Mouse (Mus musculus): ENCODE measurements around the gene Slc16a13. TPM values are rescaled to one million over a fixed set of nuclear protein-coding genes. Genes with fewer than 3 reads are reported as not detected.

The Slc16a13 gene
- polyA plus RNA-seq, 1 experiment = 4.8 TPM

GRCm38 (mm10) chr11:70220323-70220722 lies 541 bp downstream of the Slc16a13 start:
- Histone ChIP-seq H3K4me2 (ENCODE audit: low read depth) (peak overlapping the region; percentile 100), H3ac (ENCODE audit: control insufficient read depth, insufficient read length) (peak overlapping the region; percentile 0), H3K4me3 (peak overlapping the region; percentile 59), H3K79me2 (ENCODE audit: control insufficient read depth, insufficient read depth) (no peaks in the 10 kb centered on the region), H3K27me3 (ENCODE audit: control insufficient read depth, insufficient read depth, insufficient read length) (no peaks in the 10 kb centered on the region), H3K36me3 (ENCODE audit: control insufficient read depth, insufficient read depth) (no peaks in the 10 kb centered on the region)
- TF ChIP-seq POLR2AphosphoS2 (IDR thresholded peaks at IDR 0.05; ENCODE audit: insufficient read length, low read depth) (no peak), REST (IDR thresholded peaks at IDR 0.05; ENCODE audit: insufficient read depth, insufficient read length) (no peak), USF1 (IDR thresholded peaks at IDR 0.05; ENCODE audit: low read depth) (no peak), POLR2A (IDR thresholded peaks at IDR 0.05; ENCODE audit: insufficient read length, low read depth) (no peak), MAX (IDR thresholded peaks at IDR 0.05; ENCODE audit: low read depth) (no peak), MYOG (IDR thresholded peaks at IDR 0.05; ENCODE audit: control insufficient read depth in 1 of 3, insufficient read depth in 1 of 3, insufficient read length in 2 of 3, low read depth in 2 of 3) (no peak), SRF (IDR thresholded peaks at IDR 0.05; ENCODE audit: control insufficient read depth, insufficient read length, low read depth) (no peak), MYOD1 (IDR thresholded peaks at IDR 0.05; ENCODE audit: control insufficient read depth in 1 of 3, insufficient read length in 2 of 3, low read depth in 2 of 3) (no peak), CEBPB (IDR thresholded peaks at IDR 0.05; ENCODE audit: insufficient read depth, poor library complexity, severe bottlenecking) (no peak), TCF12 (IDR thresholded peaks at IDR 0.05; ENCODE audit: insufficient read depth, poor library complexity, severe bottlenecking) (no peak), TCF3 (IDR thresholded peaks at IDR 0.05; ENCODE audit: insufficient read length, low read depth) (no peak), E2F4 (IDR thresholded peaks at IDR 0.05; ENCODE audit: insufficient read depth) (no peak)

- H3K4me2 ChIP-seq (ENCODE audit: low read depth) = peak overlapping the region; percentile 100
- TF ChIP-seq POLR2A (IDR thresholded peaks at IDR 0.05; ENCODE audit: insufficient read length, low read depth) (no peak), CEBPB (IDR thresholded peaks at IDR 0.05; ENCODE audit: insufficient read depth, poor library complexity, severe bottlenecking) (no peak), REST (IDR thresholded peaks at IDR 0.05; ENCODE audit: insufficient read depth, insufficient read length) (no peak), MYOD1 (IDR thresholded peaks at IDR 0.05; ENCODE audit: control insufficient read depth in 1 of 3, insufficient read length in 2 of 3, low read depth in 2 of 3) (no peak), MAX (IDR thresholded peaks at IDR 0.05; ENCODE audit: low read depth) (no peak), TCF12 (IDR thresholded peaks at IDR 0.05; ENCODE audit: insufficient read depth, poor library complexity, severe bottlenecking) (no peak), E2F4 (IDR thresholded peaks at IDR 0.05; ENCODE audit: insufficient read depth) (no peak), POLR2AphosphoS2 (IDR thresholded peaks at IDR 0.05; ENCODE audit: insufficient read length, low read depth) (no peak), TCF3 (IDR thresholded peaks at IDR 0.05; ENCODE audit: insufficient read length, low read depth) (no peak)
- H3K4me3 ChIP-seq = peak overlapping the region; percentile 59
- no peaks in the 10 kb centered on the region for H3K27me3 ChIP-seq (ENCODE audit: control insufficient read depth, insufficient read depth, insufficient read length)
- H3K36me3 ChIP-seq (ENCODE audit: control insufficient read depth, insufficient read depth) = no peaks in the 10 kb centered on the region
- H3K79me2 ChIP-seq (ENCODE audit: control insufficient read depth, insufficient read depth) = no peaks in the 10 kb centered on the region
- H3ac ChIP-seq (ENCODE audit: control insufficient read depth, insufficient read length) = peak overlapping the region; percentile 0
Observed at GRCm38 (mm10) chr11:70219873-70220272, 991 bp downstream of the Slc16a13 start.

GRCm38 (mm10) chr11:70218741-70219470 lies 2.0 kb downstream of the Slc16a13 start:
- Histone ChIP-seq H3K27me3 (ENCODE audit: control insufficient read depth, insufficient read depth, insufficient read length) (no peaks in the 10 kb centered on the region), H3K4me3 (peak overlapping the region; percentile 59)
- no peak for TF ChIP-seq MYOG (IDR thresholded peaks at IDR 0.05; ENCODE audit: control insufficient read depth in 1 of 3, insufficient read depth in 1 of 3, insufficient read length in 2 of 3, low read depth in 2 of 3)
- TF ChIP-seq CEBPB (IDR thresholded peaks at IDR 0.05; ENCODE audit: insufficient read depth, poor library complexity, severe bottlenecking) = no peak
- no peak for TF ChIP-seq POLR2A (IDR thresholded peaks at IDR 0.05; ENCODE audit: insufficient read length, low read depth)
- TF ChIP-seq REST (IDR thresholded peaks at IDR 0.05; ENCODE audit: insufficient read depth, insufficient read length) = no peak
- no peak for TF ChIP-seq USF1 (IDR thresholded peaks at IDR 0.05; ENCODE audit: low read depth)
- no peak for TF ChIP-seq TCF12 (IDR thresholded peaks at IDR 0.05; ENCODE audit: insufficient read depth, poor library complexity, severe bottlenecking)

GRCm38 (mm10) chr11:70218039-70218438 lies 2.8 kb downstream of the Slc16a13 start:
- H3K27me3 ChIP-seq (ENCODE audit: control insufficient read depth, insufficient read depth, insufficient read length) = no peaks in the 10 kb centered on the region
- H3ac ChIP-seq (ENCODE audit: control insufficient read depth, insufficient read length) = no peak overlapping the region
- no peak overlapping the region for H3K4me3 ChIP-seq
- TF ChIP-seq MYOD1 (IDR thresholded peaks at IDR 0.05; ENCODE audit: control insufficient read depth in 1 of 3, insufficient read length in 2 of 3, low read depth in 2 of 3) (no peak), CEBPB (IDR thresholded peaks at IDR 0.05; ENCODE audit: insufficient read depth, poor library complexity, severe bottlenecking) (no peak), SRF (IDR thresholded peaks at IDR 0.05; ENCODE audit: control insufficient read depth, insufficient read length, low read depth) (no peak), MYOG (IDR thresholded peaks at IDR 0.05; ENCODE audit: control insufficient read depth in 1 of 3, insufficient read depth in 1 of 3, insufficient read length in 2 of 3, low read depth in 2 of 3) (no peak), E2F4 (IDR thresholded peaks at IDR 0.05; ENCODE audit: insufficient read depth) (no peak), POLR2AphosphoS2 (IDR thresholded peaks at IDR 0.05; ENCODE audit: insufficient read length, low read depth) (no peak), MAX (IDR thresholded peaks at IDR 0.05; ENCODE audit: low read depth) (no peak)
- no peaks in the 10 kb centered on the region for H3K36me3 ChIP-seq (ENCODE audit: control insufficient read depth, insufficient read depth)
- no peak overlapping the region for H3K4me2 ChIP-seq (ENCODE audit: low read depth)
- H3K79me2 ChIP-seq (ENCODE audit: control insufficient read depth, insufficient read depth) = no peaks in the 10 kb centered on the region

More at GRCm38 (mm10) chr11:70218741-70219470, 2.0 kb downstream of the Slc16a13 start:
- no peak overlapping the region for H3ac ChIP-seq (ENCODE audit: control insufficient read depth, insufficient read length)
- H3K79me2 ChIP-seq (ENCODE audit: control insufficient read depth, insufficient read depth) = no peaks in the 10 kb centered on the region
- peak overlapping the region; percentile 100 for H3K4me2 ChIP-seq (ENCODE audit: low read depth)
- no peaks in the 10 kb centered on the region for H3K36me3 ChIP-seq (ENCODE audit: control insufficient read depth, insufficient read depth)

DNA sequence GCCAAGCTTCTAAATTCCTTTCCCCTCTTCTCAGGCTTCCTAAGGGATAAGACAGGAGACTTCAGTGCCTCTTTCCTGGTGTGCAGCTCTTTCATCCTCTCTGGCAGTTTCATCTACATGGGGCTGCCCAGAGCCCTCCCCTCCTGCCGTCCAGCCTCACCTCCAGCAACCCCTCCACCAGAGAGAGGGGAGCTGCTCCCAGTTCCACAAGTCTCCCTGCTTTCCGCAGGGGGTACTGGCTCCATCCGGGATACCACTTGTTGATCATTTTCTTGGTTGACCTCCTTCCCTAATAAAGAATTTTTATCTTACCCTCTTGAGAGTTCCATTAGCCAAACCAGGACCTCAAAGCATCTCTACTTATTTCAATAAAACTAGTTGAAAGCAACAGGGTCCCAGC lies 4.8 kb downstream of the Slc16a13 start:
- H3K4me2 ChIP-seq (ENCODE audit: low read depth) = no peak overlapping the region
- no peak for TF ChIP-seq SRF (IDR thresholded peaks at IDR 0.05; ENCODE audit: control insufficient read depth, insufficient read length, low read depth)
- no peak for TF ChIP-seq MAX (IDR thresholded peaks at IDR 0.05; ENCODE audit: low read depth)
- no peak for TF ChIP-seq POLR2A (IDR thresholded peaks at IDR 0.05; ENCODE audit: insufficient read length, low read depth)
- TF ChIP-seq MYOD1 (IDR thresholded peaks at IDR 0.05; ENCODE audit: control insufficient read depth in 1 of 3, insufficient read length in 2 of 3, low read depth in 2 of 3) = no peak
- H3K36me3 ChIP-seq (ENCODE audit: control insufficient read depth, insufficient read depth) = no peaks in the 10 kb centered on the region
- no peak overlapping the region for H3ac ChIP-seq (ENCODE audit: control insufficient read depth, insufficient read length)
- no peaks in the 10 kb centered on the region for H3K79me2 ChIP-seq (ENCODE audit: control insufficient read depth, insufficient read depth)
- peak overlapping the region; percentile 30 for H3K4me3 ChIP-seq
- no peaks in the 10 kb centered on the region for H3K27me3 ChIP-seq (ENCODE audit: control insufficient read depth, insufficient read depth, insufficient read length)

Data from myocyte (in vitro differentiated cells).